Mouse (Mus musculus): ENCODE data around the gene Prep. TPM values are rescaled to one million over a fixed set of nuclear protein-coding genes. Genes with fewer than 3 reads are reported as not detected.

The Prep gene
- polyA plus RNA-seq, 1 experiment from 2014 or later, result 27.8 TPM

DNA sequence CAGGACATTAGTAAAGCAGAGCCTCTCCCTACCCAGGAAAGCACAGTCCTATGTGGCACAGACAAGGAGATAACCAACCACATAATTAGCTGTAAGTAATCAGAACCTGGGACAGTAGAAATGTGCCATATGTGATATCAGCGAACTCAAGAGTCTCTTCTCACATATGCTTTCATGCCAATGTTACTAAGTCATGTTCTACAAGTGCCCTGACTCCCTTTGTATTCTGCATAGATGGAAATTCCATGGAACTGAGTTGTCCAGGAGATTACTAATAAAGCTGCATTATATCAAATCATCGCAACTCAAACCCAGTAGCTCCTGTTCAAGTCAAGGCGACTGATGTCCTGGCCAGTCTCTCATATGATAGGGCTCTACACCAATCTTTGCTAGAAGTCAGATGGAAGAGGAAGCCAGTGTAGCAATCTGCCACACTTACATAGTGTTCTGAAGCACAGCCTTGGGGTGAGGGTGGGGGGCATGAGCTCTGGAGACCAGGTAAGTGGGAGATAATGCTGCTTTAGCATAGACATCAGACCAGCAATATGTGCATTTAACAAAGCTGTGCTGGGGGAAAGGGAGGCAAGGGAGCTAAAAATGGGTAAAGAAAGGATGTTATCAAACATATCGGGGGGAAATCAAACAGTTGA is 113.8 kb downstream of the Prep start:
- ATAC-seq (ENCODE audit: extremely low read depth, insufficient number of reproducible peaks, low FRiP score, low TSS enrichment), result no peak; the same call in 1 of the 2 replicates
- 0 out of 2 replicates have a peak, but pooled peaks cover 1% of the 10 kb centered on the region for H3K36me3 ChIP-seq
- H3K4me2 ChIP-seq, result peak overlapping the region; percentile 36
- WGBS, result 38% methylated on average over 4 of the region's 4 CpGs
- no peaks in the 10 kb centered on the region for H3K27me3 ChIP-seq (replicated peaks)
- no peak overlapping the region for H3K4me3 ChIP-seq
- no peaks in the 10 kb centered on the region for H3K9me3 ChIP-seq
- H3K27ac ChIP-seq (replicated peaks), result peak overlapping the region; percentile 91
- no peak overlapping the region for H3K9ac ChIP-seq
- H3K4me1 ChIP-seq, result peaks cover 29% of the 10 kb centered on the region

GRCm38 (mm10) chr10:45181344-45181743 is 114.3 kb downstream of the Prep start:
- Histone ChIP-seq H3K4me1 (peaks cover 29% of the 10 kb centered on the region), H3K36me3 (no peaks in the 10 kb centered on the region), H3K27me3 (replicated peaks) (no peaks in the 10 kb centered on the region), H3K4me2 (peak overlapping the region; percentile 36), H3K9ac (no peak overlapping the region), H3K9me3 (no peaks in the 10 kb centered on the region), H3K4me3 (no peak overlapping the region), H3K27ac (replicated peaks) (peak overlapping the region; percentile 91)
- whole genome bisulfite sequencing, result 27% methylated on average over 3 of the region's 3 CpGs
- 0 out of 2 replicates have a peak, but pooled peaks have one; percentile 35 for ATAC-seq (ENCODE audit: extremely low read depth, insufficient number of reproducible peaks, low FRiP score, low TSS enrichment)

- no peak overlapping the region for H3K27ac ChIP-seq (replicated peaks)
- no peaks in the 10 kb centered on the region for H3K27me3 ChIP-seq (replicated peaks)
- ATAC-seq (ENCODE audit: extremely low read depth, insufficient number of reproducible peaks, low FRiP score, low TSS enrichment), result no peak
- H3K36me3 ChIP-seq, result no peaks in the 10 kb centered on the region
- H3K9ac ChIP-seq, result no peak overlapping the region
- no peak overlapping the region for H3K4me2 ChIP-seq
- H3K4me1 ChIP-seq, result peaks cover 35% of the 10 kb centered on the region
- no peak overlapping the region for H3K4me3 ChIP-seq
- 57% methylated on average over 2 of the region's 2 CpGs for WGBS
- H3K9me3 ChIP-seq, result no peaks in the 10 kb centered on the region
These were observed 118.5 kb downstream of the Prep start for GRCm38 (mm10) chr10:45185457-45185856.

DNA sequence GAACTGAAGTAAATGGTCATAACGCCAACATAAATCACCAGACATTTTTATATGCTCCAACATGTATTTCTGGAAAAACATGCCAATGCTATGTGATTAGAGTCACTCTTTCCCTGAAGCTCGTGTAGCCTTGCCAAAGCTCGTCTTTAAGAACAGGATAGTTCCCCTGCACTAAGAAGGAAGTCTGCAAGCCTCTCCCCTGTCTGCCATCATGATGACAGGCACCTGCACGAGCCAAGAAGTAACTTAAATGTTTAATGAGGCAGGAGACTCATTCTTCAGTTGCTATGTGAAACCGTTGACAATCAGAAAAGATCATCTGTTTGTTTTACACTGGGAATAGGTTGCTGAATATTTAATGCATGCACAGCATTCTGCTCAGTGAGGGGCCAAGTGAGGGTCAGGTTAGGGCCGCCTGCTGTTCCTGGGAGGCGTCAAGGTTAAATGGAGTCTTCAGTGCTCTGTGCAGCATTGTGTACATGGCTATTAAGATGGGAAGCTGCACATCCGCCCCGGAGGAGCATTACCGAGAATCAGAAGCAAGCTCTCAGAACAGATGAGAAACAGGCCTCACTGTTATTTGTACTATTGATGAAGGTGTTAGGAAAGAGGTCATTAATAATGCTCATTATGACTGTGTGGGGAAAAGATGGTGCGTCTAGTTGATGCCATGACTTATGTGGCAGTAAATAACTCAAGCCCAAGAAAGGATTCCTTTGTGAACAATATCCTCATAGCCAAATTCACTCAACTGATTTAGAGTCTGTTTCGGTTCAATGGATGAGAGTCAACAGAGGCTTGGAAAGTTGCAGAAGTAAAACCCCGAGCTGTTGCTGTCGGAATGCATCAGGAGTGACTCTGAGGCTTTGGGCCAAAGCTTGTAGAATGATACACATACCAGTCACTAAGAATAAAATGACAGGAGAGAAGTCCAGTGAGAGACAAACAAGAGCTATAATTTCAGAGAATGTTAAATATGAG is 126.6 kb downstream of the Prep start:
- Histone ChIP-seq H3K4me3 (no peak overlapping the region), H3K36me3 (no peaks in the 10 kb centered on the region), H3K27me3 (replicated peaks) (no peaks in the 10 kb centered on the region), H3K4me1 (peaks cover 17% of the 10 kb centered on the region), H3K9me3 (no peaks in the 10 kb centered on the region), H3K9ac (no peak overlapping the region), H3K4me2 (no peak overlapping the region), H3K27ac (replicated peaks) (no peak overlapping the region)
- ATAC-seq (ENCODE audit: extremely low read depth, insufficient number of reproducible peaks, low FRiP score, low TSS enrichment), result no peak
- WGBS, result 66% methylated on average over 14 of the region's 14 CpGs

DNA sequence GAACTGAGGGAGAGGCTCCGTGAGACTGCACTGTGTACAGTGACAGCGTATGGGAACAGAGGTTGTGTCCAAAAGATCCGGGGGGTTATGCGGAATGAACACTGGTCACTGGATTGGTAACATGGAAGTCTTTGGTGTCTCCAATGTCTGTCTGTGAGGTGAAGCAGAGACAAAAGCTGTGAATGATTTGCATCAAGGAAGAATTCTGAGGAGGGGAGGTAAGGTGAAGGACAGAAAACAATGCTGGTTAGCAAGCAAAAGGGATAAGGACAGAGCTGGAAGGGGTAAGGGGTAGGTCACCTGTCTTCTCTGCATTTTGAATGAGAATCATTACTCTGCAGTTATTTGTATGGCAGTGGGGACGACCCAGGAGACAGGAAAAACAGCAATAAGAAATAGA is 127.5 kb downstream of the Prep start:
- 77% methylated on average over 5 of the region's 5 CpGs for whole genome bisulfite sequencing
- ATAC-seq (ENCODE audit: extremely low read depth, insufficient number of reproducible peaks, low FRiP score, low TSS enrichment), result no peak

DNA sequence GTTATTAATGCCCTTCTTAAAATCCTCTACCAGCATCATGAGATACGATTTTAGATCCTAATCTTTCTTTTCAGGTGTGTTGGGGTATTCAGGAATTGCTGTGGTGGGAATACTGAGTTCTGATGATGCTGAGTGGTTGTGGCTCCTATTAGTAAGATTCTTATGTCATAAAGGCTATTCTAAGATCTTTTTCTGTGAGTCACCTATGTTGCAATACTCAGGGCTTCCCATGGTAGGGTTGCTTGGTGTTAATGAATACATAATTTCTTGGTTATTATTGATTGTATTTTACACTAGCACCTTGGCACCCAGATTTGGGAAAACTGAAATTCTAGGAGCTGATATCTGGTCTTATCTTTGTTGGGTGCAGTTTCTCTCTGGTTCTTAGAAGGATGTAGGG is 137.6 kb downstream of the Prep start:
- H3K9me3 ChIP-seq, result no peaks in the 10 kb centered on the region
- no peak overlapping the region for H3K4me2 ChIP-seq
- no peak overlapping the region for H3K9ac ChIP-seq
- 70% methylated on average over 1 of the region's 1 CpGs for WGBS
- H3K36me3 ChIP-seq, result no peaks in the 10 kb centered on the region
- no peak for ATAC-seq (ENCODE audit: extremely low read depth, insufficient number of reproducible peaks, low FRiP score, low TSS enrichment)
- H3K27ac ChIP-seq (replicated peaks), result no peak overlapping the region
- H3K4me1 ChIP-seq, result no peaks in the 10 kb centered on the region
- no peaks in the 10 kb centered on the region for H3K27me3 ChIP-seq (replicated peaks)
- H3K4me3 ChIP-seq, result no peak overlapping the region

More for the DNA sequence above, 127.5 kb downstream of the Prep start:
- H3K4me1 ChIP-seq, result peaks cover 8% of the 10 kb centered on the region; the same call in 1 of the 2 replicates
- H3K4me2 ChIP-seq, result no peak overlapping the region
- H3K36me3 ChIP-seq, result no peaks in the 10 kb centered on the region
- no peaks in the 10 kb centered on the region for H3K27me3 ChIP-seq (replicated peaks)
- H3K4me3 ChIP-seq, result no peak overlapping the region
- H3K27ac ChIP-seq (replicated peaks), result no peak overlapping the region
- H3K9me3 ChIP-seq, result no peaks in the 10 kb centered on the region
- no peak overlapping the region for H3K9ac ChIP-seq

DNA sequence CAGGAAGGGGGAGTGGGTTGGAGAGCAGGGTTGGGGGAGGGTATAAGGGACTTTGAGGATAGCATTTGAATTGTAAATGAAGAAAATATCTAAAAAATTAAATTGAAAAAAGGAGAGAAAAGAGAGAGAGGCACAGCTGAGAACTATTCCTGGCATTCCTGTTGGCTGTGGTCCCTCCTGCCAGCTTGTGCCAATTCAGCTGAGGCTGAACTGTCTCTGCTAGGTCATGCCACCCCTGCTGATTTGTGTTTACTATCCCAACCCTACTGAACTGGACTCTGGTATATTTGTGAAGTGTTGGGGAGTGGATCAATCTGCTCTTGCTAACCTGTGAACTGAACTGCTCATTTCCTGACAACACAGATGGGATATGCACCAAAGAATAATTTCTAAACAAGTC is 143.2 kb downstream of the Prep start:
- no peak overlapping the region for H3K27ac ChIP-seq (replicated peaks)
- H3K4me2 ChIP-seq, result no peak overlapping the region
- no peaks in the 10 kb centered on the region for H3K27me3 ChIP-seq (replicated peaks)
- H3K9ac ChIP-seq, result no peak overlapping the region
- ATAC-seq (ENCODE audit: extremely low read depth, insufficient number of reproducible peaks, low FRiP score, low TSS enrichment), result no peak
- no peaks in the 10 kb centered on the region for H3K36me3 ChIP-seq
- peaks cover 6% of the 10 kb centered on the region for H3K4me1 ChIP-seq
- no peak overlapping the region for H3K4me3 ChIP-seq
- H3K9me3 ChIP-seq, result no peaks in the 10 kb centered on the region

GRCm38 (mm10) chr10:45216676-45217075 is 149.7 kb downstream of the Prep start:
- Histone ChIP-seq H3K9me3 (no peaks in the 10 kb centered on the region), H3K36me3 (no peaks in the 10 kb centered on the region), H3K4me3 (no peak overlapping the region), H3K27me3 (replicated peaks) (no peaks in the 10 kb centered on the region), H3K4me1 (peaks cover 28% of the 10 kb centered on the region), H3K4me2 (peak overlapping the region; percentile 1; the same call in 1 of the 2 replicates), H3K9ac (no peak overlapping the region), H3K27ac (replicated peaks) (peak overlapping the region; percentile 80)
- ATAC-seq (ENCODE audit: extremely low read depth, insufficient number of reproducible peaks, low FRiP score, low TSS enrichment), result no peak
- 32% methylated on average over 7 of the region's 7 CpGs for WGBS

Small RNA genes within 50 kb of the gene (microRNA-seq; reads per million reads assigned to microRNA genes)
- gene Gm23766, result not detected

Other genes with a start within 250 kb of the Prep start
- gene Popdc3, start 110.9 kb downstream of the Prep start, polyA plus RNA-seq (2015; fragmentation: Nextera tagmentation; extraction: Ambion mirVana), result 32.2 and 35.2 TPM in 2 replicates

All from heart, embryonic 13.5 days (tissue).